ENCODE assay signal across 9 mouse cellular contexts in genomic region chr7:19363881-19364280, GRCm38 (mm10). TPM values are rescaled to one million over a fixed set of nuclear protein-coding genes. Genes with fewer than 3 reads are reported as not detected.
DNase-seq lines count a peak whose midpoint lies in the region; ATAC-seq and TF ChIP-seq lines count a peak whose summit lies in the region.
"Had no signal": no experiment of that assay in that cellular context is flagged by ENCODE, and none has a peak within 500 bp of the region (broad histone marks: within the 10 kb centered on the region; RNA-seq: fewer than 3 reads in every experiment).

No protein-coding gene starts in this region.

- no peak overlapping the region for H3K27ac ChIP-seq in forebrain, embryonic 14.5 days (ENCODE audit: low read depth, low read length)
- H3K27ac ChIP-seq in forebrain, embryonic 13.5 days = no peak overlapping the region
- no peak overlapping the region for H3K27ac ChIP-seq in MEL (ENCODE audit: control insufficient read depth, low read depth, low read length)
- H3K27ac ChIP-seq in heart, embryonic 10.5 days = peak overlapping the region; percentile 92; the same call in 1 of the 2 replicates
- H3K27ac ChIP-seq: lung, embryonic 15.5 days had no signal

- H3K9me3 ChIP-seq in forebrain, embryonic 14.5 days (replicated peaks; ENCODE audit: control insufficient read depth, low read length) = no peaks in the 10 kb centered on the region
- no peaks in the 10 kb centered on the region for H3K9me3 ChIP-seq in forebrain, embryonic 13.5 days (replicated peaks)
- no peaks in the 10 kb centered on the region for H3K9me3 ChIP-seq in MEL (replicated peaks; ENCODE audit: insufficient read depth, low read length)
- H3K9me3 ChIP-seq in heart, embryonic 10.5 days = no peaks in the 10 kb centered on the region
- H3K9me3 ChIP-seq: lung, embryonic 15.5 days had no signal

- TF ChIP-seq RAD21 in MEL (IDR thresholded peaks at IDR 0.05; ENCODE audit: low read depth, low read length) = peak; percentile 48

- no peaks in the 10 kb centered on the region for H3K36me3 ChIP-seq in forebrain, embryonic 14.5 days (ENCODE audit: control insufficient read depth, insufficient read depth, low read length)
- no peaks in the 10 kb centered on the region for H3K36me3 ChIP-seq in forebrain, embryonic 13.5 days (ENCODE audit: poor library complexity, severe bottlenecking)
- H3K36me3 ChIP-seq in MEL (ENCODE audit: control insufficient read depth in 1 of 2, insufficient read depth in 2 of 2, low read length in 2 of 2) = no peaks in the 10 kb centered on the region
- H3K36me3 ChIP-seq in heart, embryonic 10.5 days = peaks cover 17% of the 10 kb centered on the region; the same call in 1 of the 2 replicates
- H3K36me3 ChIP-seq: lung, embryonic 15.5 days had no signal

- WGBS in forebrain, embryonic 14.5 days = 2% methylated on average over 18 of the region's 18 CpGs
- WGBS in forebrain, embryonic 13.5 days = 7% methylated on average over 18 of the region's 18 CpGs
- 3% methylated on average over 18 of the region's 18 CpGs for WGBS in heart, embryonic 10.5 days

- no peak overlapping the region for H3K4me2 ChIP-seq in forebrain, embryonic 14.5 days (ENCODE audit: low read length)
- H3K4me2 ChIP-seq in forebrain, embryonic 13.5 days = no peak overlapping the region
- H3K4me2 ChIP-seq: lung, embryonic 15.5 days had no signal

- H3K4me3 ChIP-seq in forebrain, embryonic 14.5 days (ENCODE audit: low read depth, low read length) = no peak overlapping the region
- no peak overlapping the region for H3K4me3 ChIP-seq in forebrain, embryonic 13.5 days
- no peak overlapping the region for H3K4me3 ChIP-seq in MEL (ENCODE audit: control insufficient read depth in 1 of 2, insufficient read depth in 1 of 2, low read depth in 2 of 2, low read length in 2 of 2)
- H3K4me3 ChIP-seq in heart, embryonic 10.5 days = peak overlapping the region; percentile 73; the same call in 1 of the 2 replicates
- H3K4me3 ChIP-seq: lung, embryonic 15.5 days had no signal

- H3K9ac ChIP-seq in forebrain, embryonic 14.5 days (ENCODE audit: low read length) = no peak overlapping the region
- H3K9ac ChIP-seq in forebrain, embryonic 13.5 days = no peak overlapping the region
- H3K9ac ChIP-seq in MEL (ENCODE audit: control insufficient read depth, low read depth, low read length, poor library complexity, severe bottlenecking) = no peak overlapping the region
- H3K9ac ChIP-seq: lung, embryonic 15.5 days had no signal

- no peak for TF ChIP-seq POLR2A in MEL (IDR thresholded peaks at IDR 0.05; ENCODE audit: control insufficient read depth in 1 of 2, insufficient read depth in 1 of 2, low read depth in 1 of 2, low read length in 2 of 2, poor library complexity in 1 of 2)

- H3K79me2 ChIP-seq in MEL (ENCODE audit: control insufficient read depth, insufficient read depth, low read length, poor library complexity) = peaks cover 3% of the 10 kb centered on the region

- peak; percentile 40 for DNase-seq in forebrain, embryonic 14.5 days (ENCODE audit: low spot score)
- peak; percentile 51 for DNase-seq in MEL (ENCODE audit: low read depth, low spot score)
- peak; percentile 84 for DNase-seq in cerebellum, adult 9-11 months
- peak; percentile 90 for DNase-seq in heart, embryonic 10.5 days (ENCODE audit: low spot score)
- DNase-seq in kidney, postnatal 36 days = peak; percentile 84 to 93
- DNase-seq in thymus, adult 18-20 months = peak; percentile 49 to 54

- TF ChIP-seq EP300 in MEL (IDR thresholded peaks at IDR 0.05; ENCODE audit: low read depth in 1 of 2, low read length in 2 of 2) = no peak

- H3K4me1 ChIP-seq in forebrain, embryonic 14.5 days (ENCODE audit: control insufficient read depth, insufficient read depth, low read length) = peaks cover 7% of the 10 kb centered on the region; the same call in 1 of the 2 replicates
- H3K4me1 ChIP-seq in forebrain, embryonic 13.5 days = peaks cover 30% of the 10 kb centered on the region
- H3K4me1 ChIP-seq in MEL (ENCODE audit: control insufficient read depth in 1 of 2, insufficient read depth in 2 of 2, low read length in 2 of 2) = peaks cover 0 to 4% of the 10 kb centered on the region in 2 experiments; a peak in 2 of 4 replicates
- peaks cover 48% of the 10 kb centered on the region for H3K4me1 ChIP-seq in heart, embryonic 10.5 days

- H3K27me3 ChIP-seq in forebrain, embryonic 14.5 days (replicated peaks; ENCODE audit: control insufficient read depth, insufficient read depth, low read length) = no peaks in the 10 kb centered on the region
- peaks cover 6% of the 10 kb centered on the region for H3K27me3 ChIP-seq in forebrain, embryonic 13.5 days
- no peaks in the 10 kb centered on the region for H3K27me3 ChIP-seq in MEL (ENCODE audit: control insufficient read depth in 1 of 2, insufficient read depth in 2 of 2, low read length in 2 of 2)
- peaks cover 5% of the 10 kb centered on the region for H3K27me3 ChIP-seq in heart, embryonic 10.5 days (ENCODE audit: insufficient read depth, poor library complexity, severe bottlenecking)

- ATAC-seq in forebrain, embryonic 14.5 days = no peak
- no peak for ATAC-seq in forebrain, embryonic 13.5 days
- ATAC-seq in megakaryocyte-erythroid progenitor cell, adult 5-6 weeks (replicated peaks; ENCODE audit: low FRiP score, low TSS enrichment, poor library complexity, severe bottlenecking) = peak; percentile 27; the same call in 1 of the 2 replicates

- peak; percentile 60 to 84 (median 67) for TF ChIP-seq CTCF in MEL (IDR thresholded peaks at IDR 0.05 in 2 of 3, conservative IDR thresholded peaks at IDR 0.05 in 1 of 3; ENCODE audit: control insufficient read depth in 1 of 3, insufficient read depth in 1 of 3, low read depth in 2 of 3, low read length in 3 of 3, poor library complexity in 1 of 3, severe bottlenecking in 1 of 3)

TF ChIP-seq in MEL, 35 proteins besides CTCF, POLR2A, EP300 and RAD21 (continues in another document):
- TF ChIP-seq TAL1 (IDR thresholded peaks at IDR 0.05; ENCODE audit: low read length) (no peak), CHD2 (IDR thresholded peaks at IDR 0.05; ENCODE audit: low read length) (no peak), CHD1 (IDR thresholded peaks at IDR 0.05; ENCODE audit: low read depth, low read length) (no peak)

RNA-seq across cellular contexts. Expression of gene Ppp1r13l, which starts 4.3 kb away (rescaled TPM):
- 1.1 and 1.3 TPM in 2 replicates for polyA plus RNA-seq in forebrain, embryonic 14.5 days (2014; fragmentation: Nextera tagmentation; extraction: Ambion mirVana)
- polyA plus RNA-seq in forebrain, embryonic 13.5 days (2015; fragmentation: Nextera tagmentation; extraction: Ambion mirVana) = 3.6 and 4.1 TPM in 2 replicates
- 1.0 and 1.5 TPM in 2 replicates for total RNA-seq in MEL (2012; rRNA removed)
- polyA plus RNA-seq in MEL (2012; ENCODE audit: insufficient read depth in 1 of 2, insufficient read length in 2 of 2, low read depth in 1 of 2, low replicate concordance in 2 of 2, missing spikeins in 1 of 2) = 10 to 100 TPM in 1 of 2 experiments, not detected in 1; 15.9 TPM
- polyA plus RNA-seq in heart, embryonic 10.5 days (2016; fragmentation: Nextera tagmentation; extraction: Ambion mirVana) = 12.0 and 16.2 TPM in 2 replicates
- total RNA-seq in megakaryocyte-erythroid progenitor cell, adult 5-6 weeks (2014; fragmentation: Nextera tagmentation) = 4.3 and 6.5 TPM in 2 replicates
- total RNA-seq in megakaryocyte-erythroid progenitor cell, adult 5-6 weeks (2017) = 0.30 TPM in 1 of 2 replicates, not detected in the other

RNA-seq across cellular contexts. Expression of gene Cd3eap, which starts 4.6 kb away (rescaled TPM):
- polyA plus RNA-seq in forebrain, embryonic 14.5 days (2014; fragmentation: Nextera tagmentation; extraction: Ambion mirVana) = 18.4 and 20.0 TPM in 2 replicates
- 21.4 and 23.2 TPM in 2 replicates for polyA plus RNA-seq in forebrain, embryonic 13.5 days (2015; fragmentation: Nextera tagmentation; extraction: Ambion mirVana)
- 26.2 and 43.9 TPM in 2 replicates for total RNA-seq in MEL (2012; rRNA removed)
- 10 to 100 TPM in 1 of 2 experiments, not detected in 1; 49.8 TPM for polyA plus RNA-seq in MEL (2012; ENCODE audit: insufficient read depth in 1 of 2, insufficient read length in 2 of 2, low read depth in 1 of 2, low replicate concordance in 2 of 2, missing spikeins in 1 of 2)
- 23.2 and 27.8 TPM in 2 replicates for polyA plus RNA-seq in heart, embryonic 10.5 days (2016; fragmentation: Nextera tagmentation; extraction: Ambion mirVana)
- 17.2 and 36.6 TPM in 2 replicates for total RNA-seq in megakaryocyte-erythroid progenitor cell, adult 5-6 weeks (2014; fragmentation: Nextera tagmentation)
- 34.9 and 47.7 TPM in 2 replicates for total RNA-seq in megakaryocyte-erythroid progenitor cell, adult 5-6 weeks (2017)

RNA-seq across cellular contexts. Expression of gene Ercc2, which starts 17.9 kb away (rescaled TPM):
- polyA plus RNA-seq in forebrain, embryonic 14.5 days (2014; fragmentation: Nextera tagmentation; extraction: Ambion mirVana) = 12.9 and 15.2 TPM in 2 replicates
- polyA plus RNA-seq in forebrain, embryonic 13.5 days (2015; fragmentation: Nextera tagmentation; extraction: Ambion mirVana) = 20.4 and 24.9 TPM in 2 replicates
- total RNA-seq in MEL (2012; rRNA removed) = 29.4 and 34.4 TPM in 2 replicates
- 10 to 100 TPM in 1 of 2 experiments, not detected in 1; 44.5 TPM for polyA plus RNA-seq in MEL (2012; ENCODE audit: insufficient read depth in 1 of 2, insufficient read length in 2 of 2, low read depth in 1 of 2, low replicate concordance in 2 of 2, missing spikeins in 1 of 2)
- polyA plus RNA-seq in heart, embryonic 10.5 days (2016; fragmentation: Nextera tagmentation; extraction: Ambion mirVana) = 19.2 and 19.3 TPM in 2 replicates
- 27.7 and 39.0 TPM in 2 replicates for total RNA-seq in megakaryocyte-erythroid progenitor cell, adult 5-6 weeks (2014; fragmentation: Nextera tagmentation)
- 18.7 and 21.2 TPM in 2 replicates for total RNA-seq in megakaryocyte-erythroid progenitor cell, adult 5-6 weeks (2017)

RNA-seq across cellular contexts. Expression of gene Ercc1, which starts 19.3 kb away (rescaled TPM):
- polyA plus RNA-seq in forebrain, embryonic 14.5 days (2014; fragmentation: Nextera tagmentation; extraction: Ambion mirVana) = 99.5 and 101 TPM in 2 replicates
- polyA plus RNA-seq in forebrain, embryonic 13.5 days (2015; fragmentation: Nextera tagmentation; extraction: Ambion mirVana) = 88.0 and 96.4 TPM in 2 replicates
- total RNA-seq in MEL (2012; rRNA removed) = 22.2 and 25.9 TPM in 2 replicates
- polyA plus RNA-seq in MEL (2012; ENCODE audit: insufficient read depth in 1 of 2, insufficient read length in 2 of 2, low read depth in 1 of 2, low replicate concordance in 2 of 2, missing spikeins in 1 of 2) = 10 to 100 TPM in 1 of 2 experiments, not detected in 1; 37.5 TPM
- polyA plus RNA-seq in heart, embryonic 10.5 days (2016; fragmentation: Nextera tagmentation; extraction: Ambion mirVana) = 74.0 and 84.2 TPM in 2 replicates
- total RNA-seq in megakaryocyte-erythroid progenitor cell, adult 5-6 weeks (2014; fragmentation: Nextera tagmentation) = 31.3 and 51.5 TPM in 2 replicates
- 19.8 and 23.8 TPM in 2 replicates for total RNA-seq in megakaryocyte-erythroid progenitor cell, adult 5-6 weeks (2017)

RNA-seq across cellular contexts. Expression of gene Klc3, which starts 40.0 kb away (rescaled TPM):
- polyA plus RNA-seq in forebrain, embryonic 14.5 days (2014; fragmentation: Nextera tagmentation; extraction: Ambion mirVana) = 0.81 and 1.3 TPM in 2 replicates
- polyA plus RNA-seq in forebrain, embryonic 13.5 days (2015; fragmentation: Nextera tagmentation; extraction: Ambion mirVana) = 1.5 and 2.6 TPM in 2 replicates
- 2.7 and 3.6 TPM in 2 replicates for total RNA-seq in MEL (2012; rRNA removed)
- polyA plus RNA-seq in MEL (2012; ENCODE audit: insufficient read depth in 1 of 2, insufficient read length in 2 of 2, low read depth in 1 of 2, low replicate concordance in 2 of 2, missing spikeins in 1 of 2) = under 1 TPM in 1 of 2 experiments, not detected in 1; 0.42 TPM
- polyA plus RNA-seq in heart, embryonic 10.5 days (2016; fragmentation: Nextera tagmentation; extraction: Ambion mirVana) = 4.4 and 5.8 TPM in 2 replicates
- total RNA-seq in megakaryocyte-erythroid progenitor cell, adult 5-6 weeks (2014; fragmentation: Nextera tagmentation) = not detected in 2 replicates
- total RNA-seq in megakaryocyte-erythroid progenitor cell, adult 5-6 weeks (2017) = 0.61 TPM in 1 of 2 replicates, not detected in the other

Comparison
In these comparisons a context has a peak if more than half of its experiments do, and no peak if none do; other contexts are left out.
1. DNase-seq: peak in every context shown above with its lines; median percentile 90 in heart, embryonic 10.5 days; 88 in kidney, postnatal 36 days; 84 in cerebellum, adult 9-11 months; 52 in thymus, adult 18-20 months; 51 in MEL; 40 in forebrain, embryonic 14.5 days.